Mouse (Mus musculus) NIH3T3 (cell line): Measurements from ENCODE around the gene Esrrg.

ENCODE experiments used
- DNase-seq: peaks from one replicate; pipeline ENCODE4 v3.0.0-alpha.2; 2012; ENCODE audit warnings: low read depth

The Esrrg gene

DNA sequence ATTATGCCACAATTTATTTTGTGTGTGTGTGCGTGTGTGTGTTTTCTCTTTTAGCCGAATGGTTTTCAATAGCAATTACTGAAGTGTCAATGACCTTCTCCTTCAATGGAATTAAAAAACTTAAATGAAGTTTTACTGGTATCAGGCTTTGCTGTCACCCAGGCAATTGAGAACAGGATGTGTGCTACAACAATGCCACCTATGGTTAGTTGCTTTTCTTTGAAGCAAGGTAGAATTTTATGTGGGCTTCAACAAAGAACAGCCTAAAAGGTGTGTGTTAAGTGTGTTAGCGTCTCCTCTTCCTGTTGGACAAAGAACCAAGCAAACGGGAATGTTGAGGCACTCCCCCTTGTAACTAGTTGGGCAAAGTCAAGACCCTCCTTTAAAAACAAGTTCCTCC, 162.5 kb downstream of the Esrrg start:
- no peak for DNase-seq

DNA sequence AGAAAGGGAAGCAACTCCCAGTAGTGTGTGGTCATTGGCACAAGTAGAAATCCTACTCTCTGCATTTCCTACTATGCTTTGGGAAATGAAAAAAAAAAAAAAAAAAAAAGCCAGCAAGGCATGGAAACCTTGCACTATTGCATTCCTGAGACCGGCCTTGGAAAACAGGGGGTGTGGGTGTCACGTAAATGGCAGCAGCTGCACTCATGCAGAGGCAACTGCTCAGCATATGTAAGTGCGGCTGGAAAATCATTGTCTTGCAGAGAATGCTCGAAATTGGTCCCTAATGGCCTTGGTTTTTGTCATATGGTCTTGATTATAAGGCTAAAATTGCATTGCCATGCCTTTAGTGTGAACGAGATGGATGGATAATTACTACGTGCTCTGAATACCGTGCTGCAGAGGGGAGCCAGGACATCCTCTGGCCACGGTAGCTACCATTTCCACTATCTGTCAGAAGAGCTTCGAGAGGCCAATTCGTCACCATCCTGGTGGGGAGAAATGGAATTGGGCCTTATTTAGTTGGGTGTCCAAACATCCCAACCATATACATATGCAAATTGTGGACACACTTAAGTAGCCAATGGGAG, 171.1 kb downstream of the Esrrg start:
- DNase-seq, result no peak

DNA sequence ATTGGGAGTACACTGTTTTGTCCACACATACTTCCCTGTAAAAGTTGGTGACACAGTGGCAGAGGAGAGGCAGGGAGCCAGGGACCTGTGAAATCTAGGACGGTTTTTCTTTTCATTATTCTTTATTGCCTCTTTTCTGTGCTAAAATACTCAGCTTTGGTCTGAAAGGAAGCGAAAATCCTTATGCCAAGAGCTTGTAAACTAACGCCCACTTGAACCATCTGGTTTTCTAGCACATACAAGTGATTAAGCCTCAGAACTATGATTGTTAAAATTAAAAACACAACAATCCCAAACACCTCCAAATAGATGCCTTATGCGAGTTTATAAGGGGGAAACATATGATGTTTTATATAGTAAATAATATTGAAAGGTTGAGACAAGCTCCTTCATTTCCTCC, 176.6 kb downstream of the Esrrg start:
- DNase-seq, result no peak

DNA sequence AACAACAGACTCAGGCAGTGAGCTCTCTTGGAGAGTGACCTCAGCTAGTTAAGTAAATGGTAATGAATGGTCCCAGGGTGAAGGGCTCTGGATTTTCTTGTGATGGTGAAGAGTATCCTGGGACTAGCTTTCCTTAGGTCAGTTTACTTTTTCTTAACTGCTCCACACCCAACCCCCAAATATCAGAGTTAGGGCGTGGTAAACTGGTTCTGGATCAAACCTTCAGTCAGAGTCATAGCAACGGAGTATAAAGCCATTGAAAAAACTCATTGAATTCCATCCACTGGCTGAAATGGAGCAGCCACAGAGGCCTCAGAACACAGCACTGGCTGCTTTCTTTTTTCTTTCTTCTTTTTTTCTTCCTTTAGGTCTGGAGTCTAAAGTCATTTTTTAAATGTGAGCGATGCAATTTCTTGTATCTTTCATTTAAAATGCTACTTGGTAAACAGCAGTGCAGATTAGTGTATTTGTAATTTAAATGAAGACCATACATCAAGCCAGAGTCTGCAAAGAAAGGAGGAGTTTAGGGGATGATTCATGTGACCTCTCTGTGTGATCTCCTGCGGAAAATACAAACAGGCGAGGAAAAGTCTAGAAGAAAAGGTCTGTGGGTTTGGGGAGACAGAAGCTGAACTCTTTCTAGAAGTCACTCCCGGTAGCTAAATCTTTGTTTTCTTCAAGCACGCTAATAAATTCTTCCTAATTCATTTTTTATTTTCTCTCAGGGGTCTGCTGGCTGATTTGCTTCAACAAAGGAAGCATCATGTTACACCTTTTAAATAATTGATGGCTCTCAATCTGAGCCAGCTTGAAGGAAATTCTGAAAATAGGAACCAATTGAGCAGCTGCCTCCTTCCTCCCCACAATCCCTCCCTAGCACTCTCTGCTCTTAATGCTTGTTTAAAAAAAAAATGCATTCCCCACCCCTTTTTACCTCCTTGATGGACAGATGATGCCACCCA, 178.7 kb downstream of the Esrrg start:
- no peak for DNase-seq

DNA sequence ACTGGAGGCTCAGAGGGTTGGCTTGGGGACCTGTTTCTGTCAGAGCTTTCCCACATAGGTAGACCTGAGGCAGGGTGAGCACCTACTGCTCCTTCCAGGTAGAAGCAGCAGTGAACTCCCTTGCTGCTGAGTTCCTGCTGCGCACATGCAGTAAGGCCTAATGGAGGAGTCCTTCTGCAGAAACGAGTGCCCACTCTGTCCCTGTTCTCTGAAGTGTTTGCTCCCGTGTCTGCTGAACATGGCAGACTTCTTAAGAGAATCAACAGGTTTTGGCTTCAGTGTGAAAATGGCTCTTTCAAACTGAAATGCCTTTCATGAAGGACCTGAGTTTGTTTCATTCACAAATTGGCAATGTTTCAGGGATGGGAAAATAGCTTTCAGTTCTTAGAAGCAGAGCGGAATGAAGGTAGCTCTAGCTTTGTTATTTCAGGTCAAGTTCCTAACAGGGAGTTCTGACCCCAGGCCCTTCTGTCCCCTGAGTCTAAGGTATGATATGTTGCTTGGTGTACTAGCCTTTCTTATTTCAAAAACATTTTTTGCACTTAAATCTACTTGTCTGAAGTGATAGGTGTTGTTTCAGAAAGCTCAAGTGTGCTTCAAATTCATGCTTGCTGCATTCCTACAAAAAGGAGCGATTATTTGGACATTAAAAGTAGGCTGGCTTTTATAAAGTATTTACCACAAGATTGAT, 185.8 kb downstream of the Esrrg start:
- DNase-seq, result no peak

DNA sequence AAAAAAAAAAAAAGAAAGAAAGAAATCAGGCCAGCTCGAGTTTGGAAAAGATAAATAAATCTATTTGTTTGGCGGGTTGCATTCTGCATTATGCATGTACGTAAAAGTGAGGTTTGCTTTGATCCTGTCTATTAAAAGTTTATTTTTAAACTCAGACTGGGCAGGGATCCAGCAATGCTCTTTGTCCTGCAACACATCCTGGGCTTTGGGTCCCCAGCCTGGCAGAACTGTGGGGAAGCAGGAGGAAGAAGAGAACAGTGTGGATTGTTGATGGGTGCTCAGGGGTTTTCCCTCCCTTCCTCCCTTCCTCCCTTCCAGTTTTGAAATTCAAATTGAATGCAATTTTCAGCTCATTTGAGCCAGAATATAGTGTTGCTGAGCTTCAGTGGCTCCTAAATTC, 187.0 kb downstream of the Esrrg start:
- DNase-seq, result no peak

DNA sequence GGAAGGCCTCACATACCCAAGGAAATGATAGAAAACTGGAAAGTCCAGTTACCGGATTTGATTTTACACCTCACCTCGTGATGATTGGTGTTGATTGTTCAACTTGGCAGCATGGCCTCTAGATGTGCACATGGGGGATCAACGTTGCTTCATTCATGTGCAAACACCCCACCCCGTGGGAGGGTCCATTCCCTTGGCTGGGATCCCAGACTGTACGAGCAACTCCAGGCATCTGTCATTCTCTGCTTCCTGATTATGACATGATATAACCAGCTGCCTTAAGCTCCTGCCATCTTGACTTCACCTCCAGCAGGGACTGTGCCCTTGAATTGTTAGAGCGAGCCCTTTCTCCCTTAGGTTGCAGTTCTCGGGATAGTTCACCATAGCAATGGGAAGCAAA, 190.7 kb downstream of the Esrrg start:
- DNase-seq, result peak; percentile 56

DNA sequence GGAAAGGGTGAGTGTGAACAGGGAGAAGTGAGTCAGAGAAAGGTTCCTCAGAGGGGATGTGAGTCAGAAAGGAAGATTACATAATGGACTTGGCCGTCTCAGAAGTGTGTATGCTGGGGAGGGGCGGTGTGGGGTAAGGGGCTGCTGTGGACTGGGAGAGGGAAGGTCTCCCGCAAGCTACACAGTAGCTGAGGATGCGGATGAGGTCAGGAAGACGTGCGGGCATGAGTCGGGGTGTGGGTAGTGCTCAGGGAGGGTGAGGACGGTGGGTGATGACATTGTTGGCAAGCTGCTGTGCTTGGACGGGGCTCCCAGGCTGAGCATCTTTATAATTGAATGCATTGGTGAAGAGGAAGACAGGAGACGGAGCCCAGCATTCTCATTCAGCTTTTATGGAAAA, 192.2 kb downstream of the Esrrg start:
- DNase-seq, result no peak

DNA sequence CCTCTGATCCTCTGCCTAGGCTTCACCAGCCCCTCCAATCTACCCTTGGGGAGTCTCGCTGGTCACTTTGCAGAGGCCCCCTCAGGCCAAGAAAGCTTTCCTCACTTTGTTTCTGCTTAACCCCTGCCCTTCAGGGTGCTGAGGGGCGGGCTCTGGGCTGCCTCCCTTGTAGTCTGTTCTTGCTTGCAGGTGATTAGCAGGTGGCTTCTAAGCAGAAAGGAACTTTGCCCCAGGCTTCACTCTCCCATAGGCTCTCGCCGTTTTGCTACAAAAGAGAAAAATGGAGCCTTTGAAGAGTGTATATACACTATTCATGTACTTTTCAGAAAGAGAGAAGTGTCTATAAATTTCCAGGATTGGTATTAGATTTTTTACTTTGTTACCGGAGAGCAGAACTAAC, 195.0 kb downstream of the Esrrg start:
- DNase-seq, result no peak

DNA sequence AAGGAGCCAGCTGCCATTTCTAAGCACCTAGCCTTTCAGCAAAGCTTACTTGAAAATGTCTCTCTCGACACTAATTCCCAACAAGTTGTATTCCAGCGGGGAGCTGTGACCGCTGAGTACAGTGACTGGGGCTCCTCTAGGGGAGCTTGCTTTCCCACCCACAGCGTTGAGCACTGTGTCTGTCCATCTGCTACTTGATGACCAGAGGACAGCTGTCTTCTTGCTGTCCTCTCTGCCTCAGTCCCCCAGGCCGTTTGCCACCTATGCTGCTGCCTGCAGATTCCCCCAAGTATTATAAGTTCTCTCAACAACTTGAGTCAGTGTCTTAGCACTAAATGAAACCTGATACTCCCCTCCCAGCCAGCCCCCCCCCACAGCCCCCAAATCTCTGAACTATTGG, 195.4 kb downstream of the Esrrg start:
- DNase-seq, result no peak

DNA sequence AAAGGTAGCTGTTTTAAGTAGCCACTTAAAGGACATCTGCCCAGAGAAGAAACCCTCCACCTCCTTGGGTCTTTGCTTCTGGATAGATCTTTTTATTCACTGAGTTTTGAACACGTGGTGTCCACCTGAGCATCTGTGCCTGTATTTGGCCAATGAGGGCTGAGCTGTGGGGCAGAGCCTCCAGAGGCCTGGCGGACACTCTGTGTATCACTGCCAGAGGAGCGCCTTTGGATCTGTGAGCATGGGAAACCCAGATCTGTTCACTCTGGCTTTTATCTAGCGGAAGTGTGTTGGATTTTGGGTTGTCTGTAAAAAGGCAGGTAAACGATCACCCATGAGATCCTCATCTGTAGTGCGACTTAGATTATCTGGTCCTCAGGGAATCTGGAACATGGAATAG, 196.4 kb downstream of the Esrrg start:
- DNase-seq, result no peak

DNA sequence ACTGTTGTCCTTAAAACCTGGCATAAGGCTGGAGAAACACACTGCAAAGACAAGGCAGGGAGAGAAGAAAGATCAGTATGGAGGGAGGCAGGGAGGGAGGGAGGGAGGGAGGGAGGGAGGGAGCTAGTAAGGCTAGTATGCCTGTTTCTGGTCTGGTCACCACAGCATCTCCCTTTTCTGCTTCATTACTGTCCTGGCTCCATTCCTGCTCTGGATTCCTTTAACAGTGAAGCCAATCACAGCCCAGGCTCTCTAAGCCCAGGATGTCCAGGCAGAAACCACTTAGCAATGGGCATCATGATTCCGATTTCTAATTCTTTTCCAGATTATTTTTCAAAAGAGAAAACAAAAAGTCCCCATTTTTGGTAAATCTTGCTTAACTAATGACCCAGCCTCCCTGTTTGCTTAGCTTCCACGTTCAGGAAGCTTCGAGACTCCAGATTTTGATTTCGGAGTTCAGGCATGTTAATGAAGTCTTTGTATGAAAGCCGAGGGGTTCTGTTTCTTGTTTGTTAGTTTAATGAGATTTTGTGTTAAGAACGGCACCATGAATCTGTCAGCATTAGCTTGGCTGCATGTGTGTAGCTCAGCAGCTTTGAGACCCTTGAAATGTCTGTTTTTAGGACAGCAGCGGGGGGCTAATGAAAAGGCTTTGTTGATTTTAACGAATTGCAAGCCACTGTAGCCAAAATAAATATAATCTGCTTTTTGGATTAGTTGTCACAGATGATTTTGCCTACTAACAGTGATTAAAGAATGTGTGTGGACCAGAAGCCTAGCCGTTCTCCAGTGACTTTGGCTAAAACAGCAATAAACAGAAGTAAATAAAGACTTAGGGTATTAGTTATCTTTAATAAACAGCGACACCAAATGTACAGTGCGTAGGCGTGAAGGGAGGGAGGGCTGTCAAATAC, 199.1 kb downstream of the Esrrg start:
- DNase-seq, result no peak

DNA sequence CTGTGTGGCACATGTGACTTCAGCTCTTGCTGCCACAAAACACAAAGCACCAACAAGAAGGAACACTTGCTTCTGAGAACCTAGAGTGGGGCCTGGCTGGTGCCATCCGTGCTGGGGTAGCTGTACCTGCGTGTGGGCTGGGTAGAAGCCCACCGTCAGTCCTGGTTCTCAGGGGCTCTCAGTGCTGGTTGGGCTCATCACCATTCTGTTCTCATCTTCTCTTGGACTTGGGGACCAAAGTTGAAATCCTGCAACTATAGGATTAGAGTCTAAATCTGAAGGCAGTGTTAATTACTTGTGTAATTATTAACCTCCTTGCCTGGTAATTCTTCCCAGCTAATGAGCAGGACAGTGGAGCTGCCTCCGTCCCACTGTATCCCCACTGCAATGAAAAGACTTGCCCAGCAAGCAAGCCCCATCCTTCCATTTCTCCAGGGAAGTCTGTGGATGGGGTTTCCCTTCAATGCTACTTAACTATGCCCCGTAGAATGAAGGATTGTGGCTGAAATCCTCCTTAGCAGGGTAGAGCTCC, 199.9 kb downstream of the Esrrg start:
- DNase-seq, result no peak

DNA sequence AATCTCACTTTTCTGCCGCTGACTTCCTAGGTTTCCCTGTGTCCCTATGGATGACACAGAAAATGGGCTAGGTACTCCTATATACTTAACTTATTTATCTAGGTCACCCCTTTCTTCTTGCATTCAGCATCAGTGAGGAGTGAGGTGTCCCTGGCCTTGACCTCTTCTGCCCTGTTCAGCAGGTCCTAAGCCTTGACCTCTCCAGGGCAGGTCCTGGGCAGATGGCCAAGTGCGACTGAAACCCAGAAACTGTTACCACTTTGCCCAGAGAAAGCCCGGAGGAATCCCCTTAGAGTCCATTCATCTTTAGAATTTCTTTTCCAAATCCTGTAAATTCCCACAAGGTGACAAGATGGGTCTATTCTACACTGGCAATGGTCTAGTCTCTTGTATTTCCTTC, 201.0 kb downstream of the Esrrg start:
- no peak for DNase-seq

DNA sequence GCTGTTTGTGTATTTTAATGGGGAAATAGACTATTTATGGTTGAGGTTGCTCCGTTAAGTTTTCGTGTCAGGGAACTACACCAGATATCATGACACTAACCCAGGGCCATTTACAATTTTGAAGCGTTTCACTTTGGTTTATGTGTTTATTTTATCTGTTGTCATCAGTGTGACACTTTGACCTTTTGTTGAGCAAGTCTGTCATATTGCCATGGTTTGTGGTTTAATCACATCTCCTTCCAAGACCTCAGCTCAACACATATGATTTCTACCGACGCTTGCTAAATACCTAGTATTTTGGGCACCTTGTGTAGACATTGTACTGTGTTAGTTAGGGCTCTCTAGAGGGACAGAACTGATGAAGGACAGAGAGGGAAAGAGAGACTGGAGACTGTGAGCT, 210.8 kb downstream of the Esrrg start:
- no peak for DNase-seq

DNA sequence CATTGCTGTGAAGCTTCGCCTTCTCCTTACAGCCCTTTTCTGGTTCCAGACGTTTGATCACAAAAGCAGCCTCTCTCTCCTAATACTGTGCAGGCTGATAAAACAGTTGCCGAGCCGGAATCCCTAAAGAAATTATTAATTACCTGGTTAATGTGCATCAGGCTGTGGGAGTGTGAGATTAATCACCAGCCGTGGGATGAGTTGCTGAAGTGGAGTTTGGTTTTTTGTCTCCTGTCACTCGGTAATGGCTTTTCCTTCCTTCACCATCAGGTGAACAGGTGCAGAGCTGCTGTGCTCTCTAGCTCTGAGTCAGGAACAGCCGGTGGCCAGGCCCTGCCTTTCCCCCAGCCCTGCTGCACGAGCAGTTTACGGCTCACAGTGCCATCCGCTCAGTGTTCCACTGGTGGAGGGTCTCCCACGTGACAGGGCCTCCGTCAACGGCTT, 212.8 kb downstream of the Esrrg start:
- no peak for DNase-seq

DNA sequence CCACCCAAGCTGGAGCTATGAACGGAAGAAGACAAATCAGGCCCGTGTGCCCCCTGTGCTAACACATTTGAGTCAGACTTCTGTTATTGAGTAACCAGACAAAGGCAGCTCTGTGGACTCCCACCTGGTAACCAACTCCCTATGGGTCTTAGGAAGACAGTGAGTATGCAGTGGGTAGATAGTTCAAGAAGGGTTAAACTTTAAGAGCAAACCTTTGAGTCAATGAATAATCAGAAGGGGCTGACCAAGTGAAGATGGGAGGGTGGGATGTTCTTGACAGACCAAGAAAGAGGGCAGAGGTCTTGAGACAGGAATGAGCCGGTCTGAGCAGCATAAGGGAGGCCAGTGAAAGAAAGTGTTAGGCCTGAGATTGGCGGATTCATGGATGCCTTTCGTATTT, 214.8 kb downstream of the Esrrg start:
- DNase-seq, result no peak

DNA sequence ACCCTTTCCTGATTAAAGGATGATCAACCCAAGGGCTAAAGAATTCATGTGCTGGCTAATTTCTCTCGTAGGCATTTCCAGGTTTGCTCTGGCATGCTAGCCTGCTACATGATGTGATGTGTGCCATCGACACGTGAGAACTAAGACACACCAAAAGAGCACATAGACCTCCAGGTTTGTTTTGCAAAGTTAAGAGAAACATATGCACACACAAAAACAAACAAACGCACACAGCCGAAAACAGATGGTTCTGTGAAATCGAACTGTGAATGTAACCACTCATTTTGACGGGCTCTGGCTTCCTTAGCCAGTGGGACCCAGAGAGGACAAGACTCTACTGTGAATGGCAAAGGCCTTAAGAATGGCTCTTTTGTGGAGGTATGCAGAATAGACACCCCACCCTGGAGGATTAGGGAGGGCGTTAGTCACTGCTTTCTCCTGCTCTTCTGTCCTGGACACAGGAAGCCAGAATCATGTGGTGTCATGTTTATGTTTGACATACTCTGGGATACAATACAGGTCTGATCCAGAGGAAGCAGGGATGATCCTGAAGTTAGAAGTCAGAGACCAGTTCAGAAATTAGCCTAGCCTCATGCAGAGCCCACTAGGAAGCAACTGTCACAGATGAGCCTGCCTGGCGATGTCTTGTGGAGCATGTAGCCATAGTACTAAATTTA, 217.0 kb downstream of the Esrrg start:
- DNase-seq, result no peak

DNA sequence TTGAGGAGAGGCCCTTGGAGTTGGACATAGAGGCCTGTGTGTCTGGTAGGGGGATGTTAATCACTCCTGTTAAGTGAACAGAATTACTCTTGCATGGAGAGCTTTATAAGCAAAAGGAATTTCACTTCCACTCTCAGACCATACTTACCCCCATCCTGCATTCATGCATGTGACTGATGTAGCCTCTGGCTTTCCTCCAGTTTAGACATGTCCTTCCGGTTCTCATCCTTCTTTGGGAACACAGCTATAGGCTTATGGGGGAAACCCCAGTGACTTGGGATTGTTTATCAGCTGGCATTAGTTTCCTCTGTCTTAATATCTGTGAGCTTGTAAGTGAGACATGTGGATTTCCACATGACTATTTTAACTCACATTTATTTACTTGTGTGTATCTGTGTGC, 217.5 kb downstream of the Esrrg start:
- DNase-seq, result no peak

DNA sequence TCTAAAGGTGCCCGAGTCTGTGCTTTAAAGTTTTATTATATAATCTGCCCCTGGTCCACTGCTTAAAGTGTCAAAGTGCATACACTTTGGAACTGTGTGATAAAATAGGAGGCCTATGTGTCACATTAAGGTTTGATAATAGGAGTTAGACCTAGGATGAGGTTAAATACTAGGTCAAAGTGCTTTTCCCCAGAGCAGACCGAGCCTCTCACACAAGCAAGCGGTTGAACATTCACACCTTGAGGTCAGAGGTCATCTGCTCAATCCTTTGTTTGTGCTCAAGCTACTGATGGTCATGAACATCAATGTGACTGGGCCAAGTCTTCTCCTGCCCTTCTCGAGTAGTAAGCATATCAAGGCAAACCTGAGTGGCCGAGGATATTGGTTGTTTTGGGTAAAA, 218.3 kb downstream of the Esrrg start:
- DNase-seq, result no peak

DNA sequence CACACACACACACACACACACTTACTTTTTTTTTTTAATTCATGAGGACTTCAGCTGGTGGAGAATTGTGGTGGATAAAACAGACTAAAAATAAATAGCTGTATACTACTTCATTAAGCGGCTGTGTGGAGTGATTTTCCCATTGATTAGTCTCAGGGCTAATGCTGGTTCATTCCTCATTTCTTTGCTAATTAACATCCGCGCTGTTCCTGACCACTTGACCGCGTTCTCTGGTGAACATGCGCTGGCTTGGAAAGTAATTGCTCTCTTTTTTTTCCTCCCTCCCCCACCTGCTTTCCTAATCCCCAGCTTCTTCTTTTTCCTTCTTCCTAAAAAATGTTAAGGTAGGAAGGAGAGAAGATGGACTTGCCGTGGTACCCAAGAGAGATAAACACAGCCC, 222.3 kb downstream of the Esrrg start:
- no peak for DNase-seq
